Mouse (Mus musculus): ENCODE measurements around the gene Cldn18. TPM values are rescaled to one million over a fixed set of nuclear protein-coding genes. Genes with fewer than 3 reads are reported as not detected.
A peak's percentile ranks its signal among the peaks of the same experiment; 100 is the strongest.

The Cldn18 gene
- polyA plus RNA-seq, 1 experiment from 2014 or later: not detected

- Histone ChIP-seq H3K4me2 (ENCODE audit: low read length) (no peak overlapping the region), H3K4me3 (ENCODE audit: low read depth, low read length) (no peak overlapping the region), H3K9ac (ENCODE audit: low read depth, low read length) (no peak overlapping the region), H3K36me3 (ENCODE audit: control insufficient read depth, insufficient read depth, low read length) (no peaks in the 10 kb centered on the region), H3K4me1 (ENCODE audit: control insufficient read depth, insufficient read depth, low read length) (no peaks in the 10 kb centered on the region), H3K27me3 (ENCODE audit: control insufficient read depth, insufficient read depth, low read depth, low read length) (no peaks in the 10 kb centered on the region), H3K27ac (ENCODE audit: low read length) (no peak overlapping the region), H3K9me3 (replicated peaks; ENCODE audit: control insufficient read depth, low read length, poor library complexity, severe bottlenecking) (no peaks in the 10 kb centered on the region)
- ATAC-seq: no peak
- 67% methylated on average over 7 of the region's 7 CpGs for WGBS
These were observed 22.1 kb downstream of the Cldn18 start for GRCm38 (mm10) chr9:99694961-99695360.

- no peaks in the 10 kb centered on the region for H3K27me3 ChIP-seq (ENCODE audit: control insufficient read depth, insufficient read depth, low read depth, low read length)
- no peaks in the 10 kb centered on the region for H3K9me3 ChIP-seq (replicated peaks; ENCODE audit: control insufficient read depth, low read length, poor library complexity, severe bottlenecking)
These were observed 26.7 kb downstream of the Cldn18 start for GRCm38 (mm10) chr9:99690386-99690785.

GRCm38 (mm10) chr9:99689796-99690195 is 27.3 kb downstream of the Cldn18 start:
- Histone ChIP-seq H3K36me3 (ENCODE audit: control insufficient read depth, insufficient read depth, low read length) (no peaks in the 10 kb centered on the region), H3K27ac (ENCODE audit: low read length) (no peak overlapping the region), H3K27me3 (ENCODE audit: control insufficient read depth, insufficient read depth, low read depth, low read length) (no peaks in the 10 kb centered on the region), H3K9me3 (replicated peaks; ENCODE audit: control insufficient read depth, low read length, poor library complexity, severe bottlenecking) (no peaks in the 10 kb centered on the region), H3K4me2 (ENCODE audit: low read length) (no peak overlapping the region), H3K4me1 (ENCODE audit: control insufficient read depth, insufficient read depth, low read length) (peaks cover 6% of the 10 kb centered on the region), H3K9ac (ENCODE audit: low read depth, low read length) (no peak overlapping the region), H3K4me3 (ENCODE audit: low read depth, low read length) (no peak overlapping the region)
- WGBS: 92% methylated on average over 5 of the region's 5 CpGs
- ATAC-seq: no peak

More at GRCm38 (mm10) chr9:99690386-99690785, 26.7 kb downstream of the Cldn18 start:
- Histone ChIP-seq H3K4me1 (ENCODE audit: control insufficient read depth, insufficient read depth, low read length) (peaks cover 1% of the 10 kb centered on the region), H3K27ac (ENCODE audit: low read length) (no peak overlapping the region), H3K9ac (ENCODE audit: low read depth, low read length) (no peak overlapping the region), H3K36me3 (ENCODE audit: control insufficient read depth, insufficient read depth, low read length) (no peaks in the 10 kb centered on the region), H3K4me2 (ENCODE audit: low read length) (no peak overlapping the region), H3K4me3 (ENCODE audit: low read depth, low read length) (no peak overlapping the region)
- WGBS: 81% methylated on average over 7 of the region's 7 CpGs
- no peak for ATAC-seq

DNA sequence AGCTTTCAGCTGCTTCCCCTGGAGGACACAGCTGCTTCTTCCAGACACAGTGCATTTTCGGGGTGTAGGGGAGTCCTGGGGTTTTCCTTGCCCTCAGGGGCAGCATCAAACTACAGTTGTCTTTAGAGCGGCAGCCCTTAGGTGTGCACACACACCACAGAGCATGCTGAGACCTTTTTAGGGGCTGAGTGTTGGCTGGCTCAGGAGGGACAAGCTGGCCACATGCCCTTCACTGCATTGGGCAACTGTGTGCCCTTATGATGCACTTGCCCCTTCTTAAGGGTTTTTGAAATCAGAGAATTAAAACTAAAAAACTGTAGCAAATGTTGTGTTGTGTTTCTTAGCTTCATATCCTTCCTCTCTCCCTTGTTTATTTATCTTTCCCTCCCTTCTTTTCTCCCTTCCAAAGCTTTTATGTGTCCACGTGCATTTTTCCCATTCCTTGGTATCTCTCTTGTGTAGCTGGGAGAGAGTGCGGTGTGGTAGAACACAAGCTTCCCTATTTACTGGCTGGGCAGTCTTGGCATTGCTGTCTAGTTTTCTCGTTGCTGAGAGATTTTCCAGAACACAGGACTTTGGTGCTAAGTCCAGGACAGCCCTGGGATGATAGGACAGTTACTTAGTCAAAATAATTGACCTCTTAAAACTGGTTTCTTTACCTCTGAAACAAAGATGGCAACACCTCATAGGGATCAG is 31.4 kb downstream of the Cldn18 start:
- Histone ChIP-seq H3K36me3 (ENCODE audit: control insufficient read depth, insufficient read depth, low read length) (no peaks in the 10 kb centered on the region), H3K4me1 (ENCODE audit: control insufficient read depth, insufficient read depth, low read length) (peaks cover 9% of the 10 kb centered on the region), H3K4me3 (ENCODE audit: low read depth, low read length) (no peak overlapping the region), H3K4me2 (ENCODE audit: low read length) (no peak overlapping the region), H3K9ac (ENCODE audit: low read depth, low read length) (no peak overlapping the region), H3K27me3 (ENCODE audit: control insufficient read depth, insufficient read depth, low read depth, low read length) (no peaks in the 10 kb centered on the region), H3K9me3 (replicated peaks; ENCODE audit: control insufficient read depth, low read length, poor library complexity, severe bottlenecking) (no peaks in the 10 kb centered on the region), H3K27ac (ENCODE audit: low read length) (no peak overlapping the region)
- ATAC-seq: 0 out of 2 replicates have a peak, but pooled peaks have one; percentile 17
- 78% methylated on average over 5 of the region's 5 CpGs for WGBS

DNA sequence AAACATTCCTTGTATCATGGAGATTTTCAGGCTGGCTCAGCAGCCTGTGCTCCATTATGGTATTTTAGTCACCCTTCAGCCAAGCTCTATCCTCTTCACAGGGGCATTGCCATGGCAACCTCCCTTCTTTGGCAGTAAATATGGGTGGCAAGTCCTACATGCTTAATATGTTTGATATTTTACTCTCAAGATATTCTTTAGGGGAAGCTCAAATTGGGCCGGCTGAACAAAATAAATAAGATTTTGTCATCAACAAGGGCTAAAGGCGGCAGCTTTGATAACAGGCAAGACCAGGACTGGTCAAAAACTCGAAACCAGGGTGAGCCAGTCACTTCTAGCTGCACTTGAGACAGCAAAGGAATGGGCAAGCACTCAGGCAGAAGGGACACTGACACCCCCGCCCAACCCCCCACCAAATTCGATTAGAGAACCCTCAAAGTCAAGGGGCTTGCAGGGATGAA is 32.0 kb downstream of the Cldn18 start:
- H3K36me3 ChIP-seq (ENCODE audit: control insufficient read depth, insufficient read depth, low read length): no peaks in the 10 kb centered on the region
- no peak overlapping the region for H3K9ac ChIP-seq (ENCODE audit: low read depth, low read length)
- no peak overlapping the region for H3K4me3 ChIP-seq (ENCODE audit: low read depth, low read length)
- H3K4me1 ChIP-seq (ENCODE audit: control insufficient read depth, insufficient read depth, low read length): peaks cover 9% of the 10 kb centered on the region
- no peaks in the 10 kb centered on the region for H3K9me3 ChIP-seq (replicated peaks; ENCODE audit: control insufficient read depth, low read length, poor library complexity, severe bottlenecking)
- H3K27ac ChIP-seq (ENCODE audit: low read length): no peak overlapping the region; the same call in 1 of the 2 replicates
- no peak overlapping the region for H3K4me2 ChIP-seq (ENCODE audit: low read length)
- WGBS: 56% methylated on average over 5 of the region's 5 CpGs
- no peaks in the 10 kb centered on the region for H3K27me3 ChIP-seq (ENCODE audit: control insufficient read depth, insufficient read depth, low read depth, low read length)
- peak; percentile 58; the same call in 1 of the 2 replicates for ATAC-seq

- no peaks in the 10 kb centered on the region for H3K36me3 ChIP-seq (ENCODE audit: control insufficient read depth, insufficient read depth, low read length)
- H3K27ac ChIP-seq (ENCODE audit: low read length): no peak overlapping the region
- no peak overlapping the region for H3K4me2 ChIP-seq (ENCODE audit: low read length)
- H3K9me3 ChIP-seq (replicated peaks; ENCODE audit: control insufficient read depth, low read length, poor library complexity, severe bottlenecking): no peaks in the 10 kb centered on the region
- H3K27me3 ChIP-seq (ENCODE audit: control insufficient read depth, insufficient read depth, low read depth, low read length): no peaks in the 10 kb centered on the region
- no peak overlapping the region for H3K9ac ChIP-seq (ENCODE audit: low read depth, low read length)
- ATAC-seq: no peak
- peaks cover 9% of the 10 kb centered on the region for H3K4me1 ChIP-seq (ENCODE audit: control insufficient read depth, insufficient read depth, low read length)
- 78% methylated on average over 21 of the region's 21 CpGs for WGBS
- H3K4me3 ChIP-seq (ENCODE audit: low read depth, low read length): no peak overlapping the region
These were observed 35.0 kb downstream of the Cldn18 start for GRCm38 (mm10) chr9:99681980-99682570.

DNA sequence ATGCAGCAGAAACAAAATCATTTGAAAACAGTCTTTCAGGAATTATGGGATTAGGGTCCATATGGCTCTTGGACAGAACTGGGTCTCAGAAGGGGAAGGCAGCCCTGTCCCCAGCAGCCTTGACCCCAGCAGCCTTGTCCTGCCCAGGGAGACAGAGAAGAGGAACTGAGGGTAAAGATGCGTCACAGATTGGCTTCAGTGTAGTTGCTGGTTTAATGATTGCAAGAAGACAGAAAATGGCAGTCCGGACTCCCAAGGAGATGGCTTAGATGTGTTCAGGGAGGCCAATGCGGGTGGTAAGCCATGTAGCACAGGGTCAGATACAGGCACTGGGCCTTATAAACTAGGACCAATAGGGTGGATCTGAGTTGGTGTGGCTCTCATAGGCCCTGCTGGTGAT is 41.4 kb downstream of the Cldn18 start:
- no peaks in the 10 kb centered on the region for H3K9me3 ChIP-seq (replicated peaks; ENCODE audit: control insufficient read depth, low read length, poor library complexity, severe bottlenecking)
- no peak overlapping the region for H3K4me2 ChIP-seq (ENCODE audit: low read length)
- no peaks in the 10 kb centered on the region for H3K36me3 ChIP-seq (ENCODE audit: control insufficient read depth, insufficient read depth, low read length)
- no peaks in the 10 kb centered on the region for H3K4me1 ChIP-seq (ENCODE audit: control insufficient read depth, insufficient read depth, low read length)
- ATAC-seq: no peak
- H3K27me3 ChIP-seq (ENCODE audit: control insufficient read depth, insufficient read depth, low read depth, low read length): no peaks in the 10 kb centered on the region
- H3K9ac ChIP-seq (ENCODE audit: low read depth, low read length): no peak overlapping the region
- H3K4me3 ChIP-seq (ENCODE audit: low read depth, low read length): no peak overlapping the region
- 87% methylated on average over 3 of the region's 3 CpGs for WGBS
- no peak overlapping the region for H3K27ac ChIP-seq (ENCODE audit: low read length)

- H3K27me3 ChIP-seq (ENCODE audit: control insufficient read depth, insufficient read depth, low read depth, low read length): no peaks in the 10 kb centered on the region
These were observed 45.5 kb downstream of the Cldn18 start for GRCm38 (mm10) chr9:99671603-99672002.

GRCm38 (mm10) chr9:99667596-99667995 is 49.5 kb downstream of the Cldn18 start:
- Histone ChIP-seq H3K4me1 (ENCODE audit: control insufficient read depth, insufficient read depth, low read length) (no peaks in the 10 kb centered on the region), H3K9me3 (replicated peaks; ENCODE audit: control insufficient read depth, low read length, poor library complexity, severe bottlenecking) (no peaks in the 10 kb centered on the region), H3K36me3 (ENCODE audit: control insufficient read depth, insufficient read depth, low read length) (peaks cover 8% of the 10 kb centered on the region), H3K4me3 (ENCODE audit: low read depth, low read length) (no peak overlapping the region), H3K27me3 (ENCODE audit: control insufficient read depth, insufficient read depth, low read depth, low read length) (no peaks in the 10 kb centered on the region), H3K4me2 (ENCODE audit: low read length) (no peak overlapping the region), H3K9ac (ENCODE audit: low read depth, low read length) (no peak overlapping the region), H3K27ac (ENCODE audit: low read length) (no peak overlapping the region)
- 77% methylated on average over 8 of the region's 8 CpGs for WGBS
- no peak for ATAC-seq

More at GRCm38 (mm10) chr9:99671603-99672002, 45.5 kb downstream of the Cldn18 start:
- ATAC-seq: no peak
- Histone ChIP-seq H3K9ac (ENCODE audit: low read depth, low read length) (no peak overlapping the region), H3K4me1 (ENCODE audit: control insufficient read depth, insufficient read depth, low read length) (no peaks in the 10 kb centered on the region), H3K36me3 (ENCODE audit: control insufficient read depth, insufficient read depth, low read length) (peaks cover 8% of the 10 kb centered on the region), H3K27ac (ENCODE audit: low read length) (no peak overlapping the region), H3K4me2 (ENCODE audit: low read length) (no peak overlapping the region), H3K9me3 (replicated peaks; ENCODE audit: control insufficient read depth, low read length, poor library complexity, severe bottlenecking) (no peaks in the 10 kb centered on the region), H3K4me3 (ENCODE audit: low read depth, low read length) (no peak overlapping the region)
- WGBS: 55% methylated on average over 2 of the region's 2 CpGs

Data from midbrain, embryonic 16.5 days (tissue).